Mouse (Mus musculus): ENCODE data around the gene Egfl8. TPM values are rescaled to one million over a fixed set of nuclear protein-coding genes. Genes with fewer than 3 reads are reported as not detected.

Gene Egfl8
- polyA plus RNA-seq, 1 experiment from 2014 or later = 3.1 TPM

GRCm38 (mm10) chr17:34640778-34641601 is 25.2 kb upstream of the Egfl8 start:
- H3K4me2 ChIP-seq (ENCODE audit: low read depth, low read length) = 0 out of 2 replicates have a peak overlapping the region, but pooled peaks have one; percentile 3
- H3K4me3 ChIP-seq (ENCODE audit: low read depth, low read length) = no peak overlapping the region
- 12% methylated on average over 11 of the region's 11 CpGs for WGBS

GRCm38 (mm10) chr17:34639461-34640255 is 23.9 kb upstream of the Egfl8 start:
- H3K9ac ChIP-seq (replicated peaks; ENCODE audit: low read length) = no peak overlapping the region
- no peak overlapping the region for H3K27ac ChIP-seq (replicated peaks; ENCODE audit: low read depth, low read length)
- H3K4me3 ChIP-seq (ENCODE audit: low read depth, low read length) = no peak overlapping the region
- WGBS = 87% methylated on average over 7 of the region's 7 CpGs
- no peaks in the 10 kb centered on the region for H3K9me3 ChIP-seq (replicated peaks; ENCODE audit: control insufficient read depth, low read length)
- H3K4me1 ChIP-seq (ENCODE audit: control insufficient read depth, insufficient read depth, low read length) = no peaks in the 10 kb centered on the region
- H3K4me2 ChIP-seq (ENCODE audit: low read depth, low read length) = no peak overlapping the region
- DNase-seq (ENCODE audit: low spot score) (no peak), ATAC-seq (replicated peaks; ENCODE audit: insufficient number of reproducible peaks, low FRiP score, low TSS enrichment, low read depth) (no peak)
- H3K36me3 ChIP-seq (replicated peaks; ENCODE audit: control insufficient read depth, insufficient read depth, low read depth, low read length) = no peaks in the 10 kb centered on the region
- no peaks in the 10 kb centered on the region for H3K27me3 ChIP-seq (ENCODE audit: control insufficient read depth, insufficient read depth, low read length)

More at GRCm38 (mm10) chr17:34640778-34641601, 25.2 kb upstream of the Egfl8 start:
- DNase-seq (ENCODE audit: low spot score) (peak; percentile 60), ATAC-seq (replicated peaks; ENCODE audit: insufficient number of reproducible peaks, low FRiP score, low TSS enrichment, low read depth) (peak; percentile 48)
- no peaks in the 10 kb centered on the region for H3K9me3 ChIP-seq (replicated peaks; ENCODE audit: control insufficient read depth, low read length)
- no peaks in the 10 kb centered on the region for H3K27me3 ChIP-seq (ENCODE audit: control insufficient read depth, insufficient read depth, low read length)
- no peaks in the 10 kb centered on the region for H3K36me3 ChIP-seq (replicated peaks; ENCODE audit: control insufficient read depth, insufficient read depth, low read depth, low read length)
- H3K9ac ChIP-seq (replicated peaks; ENCODE audit: low read length) = peak overlapping the region; percentile 50
- no peaks in the 10 kb centered on the region for H3K4me1 ChIP-seq (ENCODE audit: control insufficient read depth, insufficient read depth, low read length)
- H3K27ac ChIP-seq (replicated peaks; ENCODE audit: low read depth, low read length) = peak overlapping the region; percentile 74

GRCm38 (mm10) chr17:34637459-34637858 is 21.7 kb upstream of the Egfl8 start:
- H3K27me3 ChIP-seq (ENCODE audit: control insufficient read depth, insufficient read depth, low read length) = peaks cover 6% of the 10 kb centered on the region; the same call in 1 of the 2 replicates
- ATAC-seq (replicated peaks; ENCODE audit: insufficient number of reproducible peaks, low FRiP score, low TSS enrichment, low read depth) (no peak; the same call in 1 of the 2 replicates), DNase-seq (ENCODE audit: low spot score) (no peak)
- no peaks in the 10 kb centered on the region for H3K36me3 ChIP-seq (replicated peaks; ENCODE audit: control insufficient read depth, insufficient read depth, low read depth, low read length)
- no peak overlapping the region for H3K9ac ChIP-seq (replicated peaks; ENCODE audit: low read length)
- H3K27ac ChIP-seq (replicated peaks; ENCODE audit: low read depth, low read length) = no peak overlapping the region
- no peaks in the 10 kb centered on the region for H3K9me3 ChIP-seq (replicated peaks; ENCODE audit: control insufficient read depth, low read length)
- no peak overlapping the region for H3K4me2 ChIP-seq (ENCODE audit: low read depth, low read length)
- whole genome bisulfite sequencing = 64% methylated on average over 3 of the region's 3 CpGs
- no peak overlapping the region for H3K4me3 ChIP-seq (ENCODE audit: low read depth, low read length)
- no peaks in the 10 kb centered on the region for H3K4me1 ChIP-seq (ENCODE audit: control insufficient read depth, insufficient read depth, low read length)

- Histone ChIP-seq H3K4me1 (ENCODE audit: control insufficient read depth, insufficient read depth, low read length) (peaks cover 8% of the 10 kb centered on the region), H3K27me3 (ENCODE audit: control insufficient read depth, insufficient read depth, low read length) (peaks cover 19% of the 10 kb centered on the region), H3K4me3 (ENCODE audit: low read depth, low read length) (no peak overlapping the region), H3K9ac (replicated peaks; ENCODE audit: low read length) (no peak overlapping the region), H3K9me3 (replicated peaks; ENCODE audit: control insufficient read depth, low read length) (no peaks in the 10 kb centered on the region), H3K27ac (replicated peaks; ENCODE audit: low read depth, low read length) (no peak overlapping the region), H3K36me3 (replicated peaks; ENCODE audit: control insufficient read depth, insufficient read depth, low read depth, low read length) (no peaks in the 10 kb centered on the region), H3K4me2 (ENCODE audit: low read depth, low read length) (no peak overlapping the region)
- DNase-seq (ENCODE audit: low spot score) = no peak
- ATAC-seq (replicated peaks; ENCODE audit: insufficient number of reproducible peaks, low FRiP score, low TSS enrichment, low read depth) = no peak
- 75% methylated on average over 2 of the region's 2 CpGs for WGBS
These were observed 19.9 kb upstream of the Egfl8 start for GRCm38 (mm10) chr17:34635671-34636070.

GRCm38 (mm10) chr17:34632261-34632691 is 16.5 kb upstream of the Egfl8 start:
- H3K4me3 ChIP-seq (ENCODE audit: low read depth, low read length) = peak overlapping the region; percentile 32
- peak overlapping the region; percentile 32; the same call in 1 of the 2 replicates for H3K9ac ChIP-seq (replicated peaks; ENCODE audit: low read length)
- DNase-seq (ENCODE audit: low spot score) (peak; percentile 66), ATAC-seq (replicated peaks; ENCODE audit: insufficient number of reproducible peaks, low FRiP score, low TSS enrichment, low read depth) (no peak)
- WGBS = 2% methylated on average over 26 of the region's 26 CpGs
- H3K9me3 ChIP-seq (replicated peaks; ENCODE audit: control insufficient read depth, low read length) = no peaks in the 10 kb centered on the region
- no peak overlapping the region for H3K27ac ChIP-seq (replicated peaks; ENCODE audit: low read depth, low read length)
- H3K4me2 ChIP-seq (ENCODE audit: low read depth, low read length) = peak overlapping the region; percentile 74
- peaks cover 31% of the 10 kb centered on the region for H3K27me3 ChIP-seq (ENCODE audit: control insufficient read depth, insufficient read depth, low read length)
- no peaks in the 10 kb centered on the region for H3K36me3 ChIP-seq (replicated peaks; ENCODE audit: control insufficient read depth, insufficient read depth, low read depth, low read length)
- peaks cover 14% of the 10 kb centered on the region for H3K4me1 ChIP-seq (ENCODE audit: control insufficient read depth, insufficient read depth, low read length)

GRCm38 (mm10) chr17:34631647-34632046 is 15.9 kb upstream of the Egfl8 start:
- H3K27me3 ChIP-seq (ENCODE audit: control insufficient read depth, insufficient read depth, low read length) = peaks cover 31% of the 10 kb centered on the region
- WGBS = 1% methylated on average over 11 of the region's 12 CpGs
- no peak overlapping the region for H3K27ac ChIP-seq (replicated peaks; ENCODE audit: low read depth, low read length)
- DNase-seq (ENCODE audit: low spot score) = no peak
- peaks cover 14% of the 10 kb centered on the region for H3K4me1 ChIP-seq (ENCODE audit: control insufficient read depth, insufficient read depth, low read length)
- H3K9ac ChIP-seq (replicated peaks; ENCODE audit: low read length) = no peak overlapping the region; the same call in 1 of the 2 replicates
- no peaks in the 10 kb centered on the region for H3K36me3 ChIP-seq (replicated peaks; ENCODE audit: control insufficient read depth, insufficient read depth, low read depth, low read length)
- H3K4me2 ChIP-seq (ENCODE audit: low read depth, low read length) = peak overlapping the region; percentile 74
- no peak for ATAC-seq (replicated peaks; ENCODE audit: insufficient number of reproducible peaks, low FRiP score, low TSS enrichment, low read depth)
- peak overlapping the region; percentile 32 for H3K4me3 ChIP-seq (ENCODE audit: low read depth, low read length)
- no peaks in the 10 kb centered on the region for H3K9me3 ChIP-seq (replicated peaks; ENCODE audit: control insufficient read depth, low read length)

GRCm38 (mm10) chr17:34630761-34631301 is 15.1 kb upstream of the Egfl8 start:
- H3K36me3 ChIP-seq (replicated peaks; ENCODE audit: control insufficient read depth, insufficient read depth, low read depth, low read length) = no peaks in the 10 kb centered on the region
- WGBS = 4% methylated on average over 42 of the region's 48 CpGs
- DNase-seq (ENCODE audit: low spot score) (no peak), ATAC-seq (replicated peaks; ENCODE audit: insufficient number of reproducible peaks, low FRiP score, low TSS enrichment, low read depth) (no peak)
- peak overlapping the region; percentile 28 for H3K9ac ChIP-seq (replicated peaks; ENCODE audit: low read length)
- peaks cover 18% of the 10 kb centered on the region for H3K4me1 ChIP-seq (ENCODE audit: control insufficient read depth, insufficient read depth, low read length)
- no peak overlapping the region for H3K27ac ChIP-seq (replicated peaks; ENCODE audit: low read depth, low read length)
- peak overlapping the region; percentile 32 for H3K4me2 ChIP-seq (ENCODE audit: low read depth, low read length)
- H3K9me3 ChIP-seq (replicated peaks; ENCODE audit: control insufficient read depth, low read length) = no peaks in the 10 kb centered on the region
- H3K27me3 ChIP-seq (ENCODE audit: control insufficient read depth, insufficient read depth, low read length) = peaks cover 31% of the 10 kb centered on the region
- H3K4me3 ChIP-seq (ENCODE audit: low read depth, low read length) = peak overlapping the region; percentile 22
